Mouse (Mus musculus): Measurements from ENCODE around the gene Caln1. TPM values are rescaled to one million over a fixed set of nuclear protein-coding genes. Genes with fewer than 3 reads are reported as not detected.

The Caln1 gene
- polyA plus RNA-seq, 1 experiment from 2014 or later, result not detected

DNA sequence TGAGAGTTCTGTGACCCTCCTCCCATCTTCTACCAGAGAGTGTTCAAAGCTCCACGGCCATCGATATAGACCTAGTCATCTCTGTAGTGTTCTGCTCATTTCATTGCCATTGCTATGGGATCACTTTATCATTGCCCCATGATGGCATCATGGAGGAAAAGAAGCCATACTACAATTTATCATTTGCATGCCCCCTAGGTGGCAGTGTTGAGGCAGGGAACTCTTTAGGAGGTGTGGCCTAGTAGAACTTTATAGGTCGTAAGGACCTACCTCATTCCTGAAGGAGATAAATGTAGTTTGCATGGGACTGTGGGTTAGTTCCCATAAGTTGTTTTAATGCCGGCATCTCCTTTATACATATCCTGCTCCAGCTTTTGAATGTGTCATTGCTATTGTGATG, 217.0 kb downstream of the Caln1 start:
- 80% methylated on average over 4 of the region's 4 CpGs for WGBS
- Histone ChIP-seq H3K4me3 (ENCODE audit: low read depth, low read length) (no peak overlapping the region), H3K36me3 (ENCODE audit: control insufficient read depth, insufficient read depth, low read length) (no peaks in the 10 kb centered on the region), H3K27me3 (replicated peaks; ENCODE audit: control insufficient read depth, insufficient read depth, low read length) (no peaks in the 10 kb centered on the region), H3K4me1 (replicated peaks; ENCODE audit: control insufficient read depth, insufficient read depth, low read length) (no peaks in the 10 kb centered on the region), H3K27ac (ENCODE audit: low read depth, low read length) (no peak overlapping the region), H3K9ac (ENCODE audit: low read depth, low read length) (no peak overlapping the region), H3K4me2 (no peak overlapping the region), H3K9me3 (ENCODE audit: control insufficient read depth, low read length) (peaks cover 7% of the 10 kb centered on the region; the same call in 1 of the 2 replicates)
- ATAC-seq (replicated peaks; ENCODE audit: low FRiP score) (no peak), DNase-seq (ENCODE audit: low spot score) (no peak)

DNA sequence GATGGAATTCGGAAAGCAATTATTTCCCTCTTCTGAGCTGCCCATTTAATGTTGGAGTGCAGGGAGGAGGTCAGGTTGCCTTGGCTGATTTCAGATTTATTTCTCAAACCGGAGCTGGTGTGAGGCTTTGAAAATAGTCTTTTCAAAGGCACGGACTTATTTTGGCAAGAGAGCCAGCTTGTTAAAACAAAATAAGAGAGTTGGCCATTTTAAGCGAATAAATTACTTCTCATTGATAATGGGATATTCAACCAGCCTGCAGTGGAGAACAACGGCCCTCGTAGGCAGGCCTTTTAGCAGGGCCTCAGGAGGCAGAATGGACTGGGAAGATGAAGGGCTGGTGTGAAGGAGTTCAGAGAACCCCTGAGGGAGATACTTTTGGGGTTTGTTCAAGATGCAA, 227.3 kb downstream of the Caln1 start:
- no peak overlapping the region for H3K4me2 ChIP-seq
- H3K36me3 ChIP-seq (ENCODE audit: control insufficient read depth, insufficient read depth, low read length), result no peaks in the 10 kb centered on the region
- 78% methylated on average over 6 of the region's 6 CpGs for WGBS
- H3K27ac ChIP-seq (ENCODE audit: low read depth, low read length), result no peak overlapping the region
- ATAC-seq (replicated peaks; ENCODE audit: low FRiP score) (no peak), DNase-seq (ENCODE audit: low spot score) (no peak)
- no peak overlapping the region for H3K4me3 ChIP-seq (ENCODE audit: low read depth, low read length)
- no peaks in the 10 kb centered on the region for H3K9me3 ChIP-seq (ENCODE audit: control insufficient read depth, low read length)
- no peaks in the 10 kb centered on the region for H3K27me3 ChIP-seq (replicated peaks; ENCODE audit: control insufficient read depth, insufficient read depth, low read length)
- H3K9ac ChIP-seq (ENCODE audit: low read depth, low read length), result no peak overlapping the region
- H3K4me1 ChIP-seq (replicated peaks; ENCODE audit: control insufficient read depth, insufficient read depth, low read length), result no peaks in the 10 kb centered on the region

- H3K27me3 ChIP-seq (replicated peaks; ENCODE audit: control insufficient read depth, insufficient read depth, low read length), result no peaks in the 10 kb centered on the region
- ATAC-seq (replicated peaks; ENCODE audit: low FRiP score) (no peak), DNase-seq (ENCODE audit: low spot score) (no peak)
- 65% methylated on average over 3 of the region's 3 CpGs for WGBS
- H3K4me1 ChIP-seq (replicated peaks; ENCODE audit: control insufficient read depth, insufficient read depth, low read length), result no peaks in the 10 kb centered on the region
- no peak overlapping the region for H3K4me2 ChIP-seq
- H3K27ac ChIP-seq (ENCODE audit: low read depth, low read length), result no peak overlapping the region
- no peak overlapping the region for H3K4me3 ChIP-seq (ENCODE audit: low read depth, low read length)
- no peaks in the 10 kb centered on the region for H3K9me3 ChIP-seq (ENCODE audit: control insufficient read depth, low read length)
- H3K36me3 ChIP-seq (ENCODE audit: control insufficient read depth, insufficient read depth, low read length), result no peaks in the 10 kb centered on the region
- no peak overlapping the region for H3K9ac ChIP-seq (ENCODE audit: low read depth, low read length)
These were observed 244.4 kb downstream of the Caln1 start for GRCm38 (mm10) chr5:130613657-130614056.

DNA sequence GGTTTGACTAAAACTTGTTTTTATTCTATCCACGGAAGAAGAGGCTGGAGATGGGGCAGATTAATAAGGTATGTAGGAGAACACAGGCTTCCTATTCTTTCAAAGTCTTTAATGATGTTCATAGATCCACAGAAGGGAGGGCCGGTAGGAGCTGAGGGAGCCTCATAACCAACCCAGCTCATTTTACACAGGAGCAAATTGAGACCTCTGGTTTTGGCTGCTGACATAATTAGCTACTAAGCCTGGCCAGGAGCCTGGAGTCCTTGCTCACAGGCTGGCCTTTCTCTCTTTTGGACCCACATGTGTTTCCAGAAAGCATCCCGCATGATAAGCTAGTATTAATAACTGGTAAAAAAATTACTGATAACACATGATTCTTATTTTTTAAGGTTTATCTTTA, 245.0 kb downstream of the Caln1 start:
- no peaks in the 10 kb centered on the region for H3K36me3 ChIP-seq (ENCODE audit: control insufficient read depth, insufficient read depth, low read length)
- no peak overlapping the region for H3K4me3 ChIP-seq (ENCODE audit: low read depth, low read length)
- H3K9ac ChIP-seq (ENCODE audit: low read depth, low read length), result no peak overlapping the region
- no peak overlapping the region for H3K27ac ChIP-seq (ENCODE audit: low read depth, low read length)
- ATAC-seq (replicated peaks; ENCODE audit: low FRiP score), result no peak
- H3K4me1 ChIP-seq (replicated peaks; ENCODE audit: control insufficient read depth, insufficient read depth, low read length), result no peaks in the 10 kb centered on the region
- H3K27me3 ChIP-seq (replicated peaks; ENCODE audit: control insufficient read depth, insufficient read depth, low read length), result no peaks in the 10 kb centered on the region
- H3K9me3 ChIP-seq (ENCODE audit: control insufficient read depth, low read length), result peaks cover 3% of the 10 kb centered on the region; the same call in 1 of the 2 replicates
- H3K4me2 ChIP-seq, result no peak overlapping the region
- WGBS, result 76% methylated on average over 3 of the region's 3 CpGs
- DNase-seq (ENCODE audit: low spot score), result no peak

DNA sequence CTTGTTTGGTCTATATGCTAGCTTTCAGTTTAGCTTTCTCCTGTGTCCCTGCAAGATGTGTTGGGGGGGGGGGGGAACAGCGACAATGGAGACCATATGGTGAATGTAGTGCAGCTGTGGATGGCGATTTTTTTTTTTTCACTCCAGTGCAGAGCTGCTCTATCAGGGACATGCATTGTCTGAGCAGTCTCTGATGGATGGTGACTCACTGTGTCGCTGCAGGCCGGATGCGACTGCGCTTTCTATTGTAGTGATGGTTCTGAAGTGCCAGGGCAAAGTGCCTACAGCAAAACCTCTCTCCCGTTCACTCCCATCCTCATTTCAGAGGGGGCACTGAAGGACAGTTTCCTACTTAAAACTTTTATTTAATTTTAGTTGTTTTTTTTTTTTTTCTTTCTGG, 250.8 kb downstream of the Caln1 start:
- Histone ChIP-seq H3K4me3 (ENCODE audit: low read depth, low read length) (no peak overlapping the region), H3K9me3 (ENCODE audit: control insufficient read depth, low read length) (peaks cover 4% of the 10 kb centered on the region; the same call in 1 of the 2 replicates), H3K9ac (ENCODE audit: low read depth, low read length) (no peak overlapping the region), H3K4me1 (replicated peaks; ENCODE audit: control insufficient read depth, insufficient read depth, low read length) (no peaks in the 10 kb centered on the region), H3K36me3 (ENCODE audit: control insufficient read depth, insufficient read depth, low read length) (no peaks in the 10 kb centered on the region), H3K27ac (ENCODE audit: low read depth, low read length) (no peak overlapping the region), H3K27me3 (replicated peaks; ENCODE audit: control insufficient read depth, insufficient read depth, low read length) (no peaks in the 10 kb centered on the region), H3K4me2 (no peak overlapping the region)
- no peak for ATAC-seq (replicated peaks; ENCODE audit: low FRiP score)
- WGBS, result 78% methylated on average over 7 of the region's 7 CpGs
- DNase-seq (ENCODE audit: low spot score), result no peak

DNA sequence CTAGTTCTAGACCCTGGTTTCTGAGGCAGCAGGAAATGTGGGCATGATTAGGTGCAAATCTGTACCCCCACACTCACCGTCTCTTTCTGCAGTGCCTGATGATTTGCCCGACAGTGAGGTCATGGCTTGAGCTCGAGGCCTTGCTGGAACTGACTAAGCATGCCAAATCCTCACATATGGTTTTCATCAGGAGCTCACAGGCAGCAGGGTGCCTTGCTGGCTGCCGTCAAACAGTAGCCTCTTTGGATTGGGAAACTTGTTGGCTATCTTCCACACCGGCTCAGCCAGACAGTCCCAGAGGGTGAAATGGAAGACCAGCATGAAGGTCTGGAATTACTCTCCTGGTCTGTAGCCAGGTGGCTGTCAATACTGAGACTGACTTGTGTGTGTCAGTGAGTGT, 254.0 kb downstream of the Caln1 start:
- H3K4me2 ChIP-seq, result no peak overlapping the region
- no peaks in the 10 kb centered on the region for H3K36me3 ChIP-seq (ENCODE audit: control insufficient read depth, insufficient read depth, low read length)
- peaks cover 4% of the 10 kb centered on the region; the same call in 1 of the 2 replicates for H3K9me3 ChIP-seq (ENCODE audit: control insufficient read depth, low read length)
- no peaks in the 10 kb centered on the region for H3K27me3 ChIP-seq (replicated peaks; ENCODE audit: control insufficient read depth, insufficient read depth, low read length)
- no peak overlapping the region for H3K9ac ChIP-seq (ENCODE audit: low read depth, low read length)
- ATAC-seq (replicated peaks; ENCODE audit: low FRiP score) (no peak), DNase-seq (ENCODE audit: low spot score) (no peak)
- WGBS, result 45% methylated on average over 5 of the region's 5 CpGs
- H3K27ac ChIP-seq (ENCODE audit: low read depth, low read length), result no peak overlapping the region
- no peak overlapping the region for H3K4me3 ChIP-seq (ENCODE audit: low read depth, low read length)
- no peaks in the 10 kb centered on the region for H3K4me1 ChIP-seq (replicated peaks; ENCODE audit: control insufficient read depth, insufficient read depth, low read length)

- no peak overlapping the region for H3K4me2 ChIP-seq
- no peak for DNase-seq (ENCODE audit: low spot score)
- H3K36me3 ChIP-seq (ENCODE audit: control insufficient read depth, insufficient read depth, low read length), result no peaks in the 10 kb centered on the region
- H3K27me3 ChIP-seq (replicated peaks; ENCODE audit: control insufficient read depth, insufficient read depth, low read length), result no peaks in the 10 kb centered on the region
- no peaks in the 10 kb centered on the region; the same call in 1 of the 2 replicates for H3K9me3 ChIP-seq (ENCODE audit: control insufficient read depth, low read length)
- H3K4me1 ChIP-seq (replicated peaks; ENCODE audit: control insufficient read depth, insufficient read depth, low read length), result no peaks in the 10 kb centered on the region
- H3K9ac ChIP-seq (ENCODE audit: low read depth, low read length), result no peak overlapping the region
- ATAC-seq (replicated peaks; ENCODE audit: low FRiP score), result no peak
- H3K27ac ChIP-seq (ENCODE audit: low read depth, low read length), result no peak overlapping the region
- no peak overlapping the region for H3K4me3 ChIP-seq (ENCODE audit: low read depth, low read length)
- 73% methylated on average over 2 of the region's 2 CpGs for WGBS
These were observed 258.5 kb downstream of the Caln1 start for GRCm38 (mm10) chr5:130627800-130628199.

- WGBS, result 77% methylated on average over 2 of the region's 2 CpGs
- Histone ChIP-seq H3K9me3 (ENCODE audit: control insufficient read depth, low read length) (no peaks in the 10 kb centered on the region), H3K4me2 (no peak overlapping the region), H3K27me3 (replicated peaks; ENCODE audit: control insufficient read depth, insufficient read depth, low read length) (no peaks in the 10 kb centered on the region), H3K4me3 (ENCODE audit: low read depth, low read length) (no peak overlapping the region), H3K4me1 (replicated peaks; ENCODE audit: control insufficient read depth, insufficient read depth, low read length) (no peaks in the 10 kb centered on the region), H3K27ac (ENCODE audit: low read depth, low read length) (no peak overlapping the region), H3K9ac (ENCODE audit: low read depth, low read length) (no peak overlapping the region), H3K36me3 (ENCODE audit: control insufficient read depth, insufficient read depth, low read length) (no peaks in the 10 kb centered on the region)
- DNase-seq (ENCODE audit: low spot score), result no peak
- ATAC-seq (replicated peaks; ENCODE audit: low FRiP score), result no peak
These were observed 266.1 kb downstream of the Caln1 start for GRCm38 (mm10) chr5:130635397-130635796.

GRCm38 (mm10) chr5:130641881-130642280, 272.6 kb downstream of the Caln1 start:
- no peak for DNase-seq (ENCODE audit: low spot score)
- Histone ChIP-seq H3K27me3 (replicated peaks; ENCODE audit: control insufficient read depth, insufficient read depth, low read length) (no peaks in the 10 kb centered on the region), H3K4me2 (no peak overlapping the region), H3K4me1 (replicated peaks; ENCODE audit: control insufficient read depth, insufficient read depth, low read length) (no peaks in the 10 kb centered on the region), H3K36me3 (ENCODE audit: control insufficient read depth, insufficient read depth, low read length) (no peaks in the 10 kb centered on the region), H3K27ac (ENCODE audit: low read depth, low read length) (no peak overlapping the region), H3K9me3 (ENCODE audit: control insufficient read depth, low read length) (no peaks in the 10 kb centered on the region), H3K4me3 (ENCODE audit: low read depth, low read length) (no peak overlapping the region), H3K9ac (ENCODE audit: low read depth, low read length) (no peak overlapping the region)
- peak; percentile 72 for ATAC-seq (replicated peaks; ENCODE audit: low FRiP score)
- 57% methylated on average over 2 of the region's 2 CpGs for WGBS

All from liver, embryonic 11.5 days (tissue).